In genomic region chr7:98803181-98803580, GRCm38 (mm10) we compare ENCODE assay signal across 31 mouse cellular contexts. TPM values are rescaled to one million over a fixed set of nuclear protein-coding genes. Genes with fewer than 3 reads are reported as not detected.
DNase-seq lines count a peak whose midpoint lies in the region; ATAC-seq lines count a peak whose summit lies in the region.
"Had no signal": no experiment of that assay in that cellular context is flagged by ENCODE, and none has a peak within 500 bp of the region (broad histone marks: within the 10 kb centered on the region; RNA-seq: fewer than 3 reads in every experiment).

No protein-coding gene starts in this region.

- peaks cover 29% of the 10 kb centered on the region for H3K4me1 ChIP-seq in kidney, embryonic 15.5 days
- H3K4me1 ChIP-seq in intestine, embryonic 16.5 days (ENCODE audit: control insufficient read depth, insufficient read depth, low read length): no peaks in the 10 kb centered on the region; the same call in 1 of the 2 replicates

- no peaks in the 10 kb centered on the region for H3K9me3 ChIP-seq in kidney, embryonic 15.5 days (replicated peaks)
- H3K9me3 ChIP-seq in intestine, embryonic 16.5 days (ENCODE audit: control insufficient read depth, low read length): no peaks in the 10 kb centered on the region
- H3K9me3 ChIP-seq: embryonic facial prominence, embryonic 10.5 days; embryonic facial prominence, embryonic 13.5 days; forebrain, embryonic 12.5 days; heart, embryonic 15.5 days; hindbrain, embryonic 10.5 days; hindbrain, embryonic 13.5 days; intestine, embryonic 15.5 days had no signal

- H3K27me3 ChIP-seq in kidney, embryonic 15.5 days: no peaks in the 10 kb centered on the region
- no peaks in the 10 kb centered on the region for H3K27me3 ChIP-seq in intestine, embryonic 16.5 days (replicated peaks; ENCODE audit: control insufficient read depth, insufficient read depth, low read length)
- H3K27me3 ChIP-seq: embryonic facial prominence, embryonic 13.5 days; forebrain, embryonic 12.5 days; heart, embryonic 12.5 days; heart, embryonic 15.5 days; hindbrain, embryonic 13.5 days; intestine, embryonic 15.5 days; Patski had no signal

- no peak overlapping the region for H3K27ac ChIP-seq in kidney, embryonic 15.5 days
- no peak overlapping the region for H3K27ac ChIP-seq in intestine, embryonic 16.5 days (ENCODE audit: low read length)
- H3K27ac ChIP-seq: embryonic facial prominence, embryonic 10.5 days; embryonic facial prominence, embryonic 13.5 days; forebrain, embryonic 12.5 days; heart, embryonic 15.5 days; hindbrain, embryonic 10.5 days; hindbrain, embryonic 13.5 days; intestine, embryonic 15.5 days had no signal

- DNase-seq in 3T3-L1 (ENCODE audit: low read depth, low spot score): peak; percentile 32
- peak; percentile 47 for DNase-seq in A20 (ENCODE audit: low read depth, low spot score)
- DNase-seq in NIH3T3 (ENCODE audit: low read depth): peak; percentile 26
- no peak for DNase-seq in ovary, postnatal 10 days (ENCODE audit: low spot score)
- DNase-seq in urinary bladder, postnatal 14 days (ENCODE audit: low spot score): no peak
- DNase-seq: adrenal gland, postnatal 10 days; adrenal gland, postnatal 36 days; cerebellum, adult 11 months; cerebellum, adult 2 months; cerebellum, adult 9-11 months; cerebellum, postnatal 25 days; embryo, embryonic 11 days; gastrocnemius, postnatal 10 days; heart, adult 18-20 months; heart, postnatal 10 days; heart, postnatal 36 days had no signal

- no peaks in the 10 kb centered on the region for H3K36me3 ChIP-seq in kidney, embryonic 15.5 days
- no peaks in the 10 kb centered on the region for H3K36me3 ChIP-seq in intestine, embryonic 16.5 days (ENCODE audit: control insufficient read depth, insufficient read depth, low read length)
- H3K36me3 ChIP-seq: embryonic facial prominence, embryonic 10.5 days; embryonic facial prominence, embryonic 13.5 days; forebrain, embryonic 12.5 days; heart, embryonic 12.5 days; heart, embryonic 15.5 days; hindbrain, embryonic 10.5 days; hindbrain, embryonic 13.5 days; intestine, embryonic 15.5 days had no signal

- WGBS in kidney, embryonic 15.5 days: 81% methylated on average over 9 of the region's 9 CpGs
- WGBS in intestine, embryonic 16.5 days: 87% methylated on average over 9 of the region's 9 CpGs

- no peak overlapping the region for H3K9ac ChIP-seq in kidney, embryonic 15.5 days
- no peak overlapping the region for H3K9ac ChIP-seq in intestine, embryonic 16.5 days (ENCODE audit: low read depth, low read length)
- H3K9ac ChIP-seq: embryonic facial prominence, embryonic 13.5 days; forebrain, embryonic 12.5 days; heart, embryonic 12.5 days; heart, embryonic 15.5 days; hindbrain, embryonic 13.5 days; intestine, embryonic 15.5 days had no signal

- H3K4me2 ChIP-seq in kidney, embryonic 15.5 days: no peak overlapping the region
- no peak overlapping the region for H3K4me2 ChIP-seq in intestine, embryonic 16.5 days (ENCODE audit: low read depth, low read length)
- H3K4me2 ChIP-seq: embryonic facial prominence, embryonic 13.5 days; forebrain, embryonic 12.5 days; heart, embryonic 12.5 days; heart, embryonic 15.5 days; hindbrain, embryonic 13.5 days; intestine, embryonic 15.5 days had no signal

- ATAC-seq in megakaryocyte, adult 5-6 weeks (ENCODE audit: poor library complexity, severe bottlenecking): peak; percentile 38; the same call in 1 of the 2 replicates
- ATAC-seq in kidney, embryonic 15.5 days (replicated peaks; ENCODE audit: low FRiP score): no peak
- ATAC-seq in intestine, embryonic 16.5 days: no peak
- ATAC-seq: forebrain, embryonic 16.5 days; hindbrain, embryonic 16.5 days; intestine, embryonic 15.5 days; Patski had no signal

- no peak overlapping the region for H3K4me3 ChIP-seq in kidney, embryonic 15.5 days (replicated peaks)
- no peak overlapping the region for H3K4me3 ChIP-seq in intestine, embryonic 16.5 days (ENCODE audit: low read length)
- H3K4me3 ChIP-seq: embryonic facial prominence, embryonic 10.5 days; embryonic facial prominence, embryonic 13.5 days; erythroblast, embryonic 14.5 days; forebrain, embryonic 12.5 days; heart, embryonic 12.5 days; heart, embryonic 15.5 days; hindbrain, embryonic 10.5 days; hindbrain, embryonic 13.5 days; intestine, embryonic 15.5 days had no signal

RNA-seq across cellular contexts. Expression of gene Wnt11, which starts 31.7 kb away (rescaled TPM):
- total RNA-seq in megakaryocyte, adult 5-6 weeks (2015): 0.05 TPM in 1 of 2 replicates, not detected in the other
- 0.15 TPM in 1 of 2 replicates, not detected in the other for total RNA-seq in megakaryocyte, adult 5-6 weeks (2017)
- polyA plus RNA-seq in kidney, embryonic 15.5 days (2015; fragmentation: Nextera tagmentation; extraction: Ambion mirVana): 35.5 and 36.9 TPM in 2 replicates
- polyA plus RNA-seq in intestine, embryonic 16.5 days (2015; fragmentation: Nextera tagmentation; extraction: Ambion mirVana): 1.8 and 2.0 TPM in 2 replicates
- polyA plus RNA-seq: erythroblast, embryonic 14.5 days had no signal

Comparison
In these comparisons a context has a peak if more than half of its experiments do, and no peak if none do; other contexts are left out.
1. DNase-seq: peak in 3T3-L1 (single experiment), A20 (single experiment) and NIH3T3 (single experiment); none in ovary, postnatal 10 days (single experiment) and urinary bladder, postnatal 14 days (single experiment).
2. RNA of gene Wnt11, which starts 31.7 kb away (polyA plus RNA-seq): 35.5 to 36.9 TPM in kidney, embryonic 15.5 days; 1.8 to 2.0 TPM in intestine, embryonic 16.5 days; every median in the first group is over 10 times any median in the second.